Comparison of ENCODE assay signal across 8 mouse cellular contexts in genomic region chr16:30065077-30065476, GRCm38 (mm10). TPM values are rescaled to one million over a fixed set of nuclear protein-coding genes. Genes with fewer than 3 reads are reported as not detected.
DNase-seq lines count a peak whose midpoint lies in the region; ATAC-seq and TF ChIP-seq lines count a peak whose summit lies in the region.

No protein-coding gene starts in this region.

- H3K4me3 ChIP-seq in cortical plate, adult 2 months (ENCODE audit: insufficient read depth, low read length) = peak overlapping the region; percentile 73
- peak overlapping the region; percentile 65 for H3K4me3 ChIP-seq in intestine, embryonic 15.5 days (replicated peaks)
- peak overlapping the region; percentile 67 for H3K4me3 ChIP-seq in midbrain, embryonic 10.5 days

- intact Hi-C loops in left cerebral cortex, postnatal 36 days (cut with DNase I) = loop anchor here (2.0 to 5.0 kb wide), 3 partner anchors 56 to 253 kb away; no protein-coding TSS in a partner anchor

- H3K27ac ChIP-seq in cortical plate, adult 2 months (ENCODE audit: insufficient read depth, low read length) = no peak overlapping the region
- H3K27ac ChIP-seq in intestine, embryonic 15.5 days = peak overlapping the region; percentile 99
- peak overlapping the region; percentile 98 for H3K27ac ChIP-seq in midbrain, embryonic 10.5 days (replicated peaks)

- peak; percentile 67 for ATAC-seq in intestine, embryonic 15.5 days
- no peak for ATAC-seq in activated CD4-positive, CD25-positive, alpha-beta regulatory T cell, adult 4 months

- H3K36me3 ChIP-seq in intestine, embryonic 15.5 days = no peaks in the 10 kb centered on the region
- H3K36me3 ChIP-seq in midbrain, embryonic 10.5 days = peaks cover 4% of the 10 kb centered on the region; the same call in 1 of the 2 replicates

- peak; percentile 96 for TF ChIP-seq POLR2A in cortical plate, adult 2 months (IDR thresholded peaks at IDR 0.05; ENCODE audit: extremely low read depth, insufficient read depth, low read length)

- H3K9me3 ChIP-seq in intestine, embryonic 15.5 days = no peaks in the 10 kb centered on the region
- H3K9me3 ChIP-seq in midbrain, embryonic 10.5 days (replicated peaks) = no peaks in the 10 kb centered on the region

- peaks cover 7% of the 10 kb centered on the region; the same call in 1 of the 2 replicates for H3K4me1 ChIP-seq in cortical plate, adult 2 months (ENCODE audit: control insufficient read depth, insufficient read depth, low read length)
- peaks cover 47% of the 10 kb centered on the region for H3K4me1 ChIP-seq in intestine, embryonic 15.5 days (replicated peaks)
- H3K4me1 ChIP-seq in midbrain, embryonic 10.5 days = peaks cover 96% of the 10 kb centered on the region

- H3K4me2 ChIP-seq in intestine, embryonic 15.5 days (replicated peaks) = peak overlapping the region; percentile 89

- peak; percentile 99 for DNase-seq in ZHBTc4 (ENCODE audit: low read depth, low spot score)
- peak; percentile 89 for DNase-seq in gastrocnemius, postnatal 10 days
- DNase-seq in left cerebral cortex, postnatal 36 days (ENCODE audit: low spot score in 2 of 2) = peak; percentile 85 to 89
- peak; percentile 95 for DNase-seq in midbrain, embryonic 10.5 days (ENCODE audit: low spot score)
- peak; percentile 57 for DNase-seq in spleen, adult 12 weeks (ENCODE audit: low spot score)

- no peak for TF ChIP-seq CTCF in cortical plate, adult 2 months (IDR thresholded peaks at IDR 0.05; ENCODE audit: extremely low read depth, insufficient read depth, low read length)

- peak overlapping the region; percentile 71 for H3K9ac ChIP-seq in intestine, embryonic 15.5 days

- WGBS in intestine, embryonic 15.5 days = under 1% methylated on average over 21 of the region's 21 CpGs
- WGBS in midbrain, embryonic 10.5 days = under 1% methylated on average over 21 of the region's 21 CpGs

- H3K27me3 ChIP-seq in intestine, embryonic 15.5 days (replicated peaks) = no peaks in the 10 kb centered on the region
- peaks cover 57% of the 10 kb centered on the region for H3K27me3 ChIP-seq in midbrain, embryonic 10.5 days (ENCODE audit: low read depth, poor library complexity, severe bottlenecking)

RNA-seq across cellular contexts. Expression of gene Hes1, which starts 0.9 kb away (rescaled TPM):
- 26.8 and 28.1 TPM in 2 replicates for polyA plus RNA-seq in cortical plate, adult 2 months (2012; rRNA removed)
- 10 to 100 TPM; 19.1 to 24.6 TPM for total RNA-seq in gastrocnemius, postnatal 10 days (2021)
- polyA plus RNA-seq in intestine, embryonic 15.5 days (2015; fragmentation: Nextera tagmentation; extraction: Ambion mirVana) = 55.7 and 67.4 TPM in 2 replicates
- 10 to 100 TPM; 18.1 to 18.3 TPM for total RNA-seq in left cerebral cortex, postnatal 36 days (2021)
- 32.2 and 42.5 TPM in 2 replicates for polyA plus RNA-seq in midbrain, embryonic 10.5 days (2016; fragmentation: Nextera tagmentation; extraction: Ambion mirVana)
- polyA plus RNA-seq in activated CD4-positive, CD25-positive, alpha-beta regulatory T cell, adult 4 months (2017; shearing (Covaris generic)) = not detected

Comparison
In these comparisons a context has a peak if more than half of its experiments do, and no peak if none do; other contexts are left out.
1. RNA of gene Hes1, which starts 0.9 kb away (polyA plus RNA-seq): 55.7 to 67.4 TPM in intestine, embryonic 15.5 days, 32.2 to 42.5 TPM in midbrain, embryonic 10.5 days and 26.8 to 28.1 TPM in cortical plate, adult 2 months; not detected in activated CD4-positive, CD25-positive, alpha-beta regulatory T cell, adult 4 months; every median in the first group is over 10 times any median in the second.
2. Peak in every context shown above with its lines, with median percentiles within 50 percentile points of each other: DNase-seq and H3K4me3 ChIP-seq.